Mouse (Mus musculus) cerebellum, adult 18-20 months (tissue): ENCODE data around the gene Adam6b.
"Not testable (repeated sequence)": the region's sequence is repeated elsewhere in the genome, so short reads cannot be mapped to it uniquely, and the experiment has no call there.

Experiments used
- DNase-seq, 2 experiments: peaks; one replicate each; pipeline ENCODE4 v3.0.0; 2021

The Adam6b gene

DNA sequence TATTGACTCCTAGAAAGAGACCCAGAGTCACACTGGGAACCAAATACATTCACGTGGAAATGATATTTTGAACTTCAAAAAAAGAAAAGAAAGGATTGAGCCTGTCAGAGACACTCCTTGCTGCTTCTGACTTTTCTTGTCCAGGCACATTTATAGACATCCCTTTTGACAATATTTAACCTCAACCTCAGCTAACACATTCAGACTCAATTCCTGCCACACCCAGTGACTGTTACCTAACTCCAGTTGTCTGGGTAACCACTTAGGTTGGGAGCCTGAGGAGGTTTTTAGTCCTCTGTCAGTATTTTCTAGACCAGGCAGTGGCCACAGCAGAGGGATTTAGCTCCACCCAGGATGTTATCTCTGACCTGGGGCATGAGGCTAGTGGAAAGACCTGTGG lies at the start of gene Adam6b:
Gene Adam6b (plus strand): TSS at position 301 of the 400 bp plus-strand sequence.
- not testable (repeated sequence) for DNase-seq

DNA sequence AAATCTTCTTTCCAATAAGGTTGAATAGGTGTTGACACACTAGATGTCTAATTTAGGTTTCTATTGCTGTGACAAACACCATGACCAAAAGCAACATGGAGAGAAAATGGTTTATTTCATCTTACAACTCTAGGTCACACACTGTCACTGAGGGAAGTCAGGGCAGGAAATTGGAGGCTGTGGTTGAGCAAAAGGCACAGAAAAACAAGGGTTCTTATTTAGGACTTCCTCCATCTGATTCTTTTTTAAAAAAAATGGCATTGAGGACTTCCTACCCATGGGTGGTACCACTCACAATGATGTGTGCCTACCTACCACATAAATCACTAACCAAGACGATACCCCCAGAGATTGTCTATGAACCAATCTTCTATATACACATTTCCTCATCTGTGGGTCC lies 43.2 kb upstream of the Adam6b start:
- DNase-seq: no peak

DNA sequence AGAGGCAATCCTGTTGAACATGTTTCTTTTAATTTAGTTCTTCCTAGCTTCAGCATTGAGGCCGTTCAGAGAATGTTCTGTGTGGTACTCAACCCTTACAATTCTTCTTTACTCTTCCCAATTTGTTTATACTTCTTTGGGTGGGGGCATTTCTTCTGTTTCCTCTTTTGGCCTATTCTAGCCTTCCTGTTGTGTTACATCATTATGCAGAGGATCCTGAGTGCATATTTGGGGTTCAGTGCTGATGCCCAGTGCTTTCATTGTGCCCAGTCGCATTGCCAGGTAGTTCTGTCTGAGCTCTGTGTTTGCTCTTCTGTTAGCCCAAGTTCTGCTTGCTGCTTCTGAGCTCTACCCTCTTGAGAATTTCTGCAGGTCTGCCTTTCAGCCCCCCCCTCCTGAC lies 13.1 kb upstream of the Adam6b start:
- no peak for DNase-seq

- no peak for DNase-seq
Measured at GRCm38 (mm10) chr12:113482147-113482546, 7.2 kb upstream of the Adam6b start.

DNA sequence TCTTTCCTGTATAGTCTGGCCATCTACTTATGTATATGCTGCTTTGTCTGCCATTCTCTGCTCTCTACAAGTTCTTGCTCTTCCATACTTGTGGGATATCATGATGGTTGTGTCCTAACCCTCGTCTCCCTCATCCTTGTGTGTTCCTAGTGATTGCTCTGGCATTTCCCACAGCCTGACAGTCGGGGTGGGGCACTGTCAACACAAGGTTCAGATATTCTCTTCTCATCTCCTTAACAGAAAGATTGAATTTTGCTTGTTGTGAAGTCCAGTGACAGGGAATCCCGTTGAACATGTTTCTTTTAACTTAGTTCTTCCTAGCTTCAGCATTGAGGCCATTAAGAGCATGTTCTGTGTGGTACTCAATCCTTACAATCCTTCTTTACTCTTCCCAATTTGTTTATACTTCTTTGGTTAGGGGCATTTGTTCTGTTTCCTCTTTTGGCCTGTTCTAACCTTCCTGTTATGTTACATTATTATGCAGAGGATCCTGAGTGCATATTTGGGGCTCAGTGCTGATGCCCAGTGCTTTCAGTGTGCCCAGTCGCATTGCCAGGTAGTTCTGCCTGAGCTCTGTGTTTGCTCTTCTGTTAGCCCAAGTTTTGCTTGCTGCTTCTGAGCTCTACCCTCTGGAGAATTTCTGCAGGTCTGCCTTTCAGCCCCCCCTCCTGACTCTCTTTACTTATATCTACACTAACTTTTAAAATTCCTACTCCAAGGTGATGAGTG lies 6.5 kb upstream of the Adam6b start:
- no peak for DNase-seq

DNA sequence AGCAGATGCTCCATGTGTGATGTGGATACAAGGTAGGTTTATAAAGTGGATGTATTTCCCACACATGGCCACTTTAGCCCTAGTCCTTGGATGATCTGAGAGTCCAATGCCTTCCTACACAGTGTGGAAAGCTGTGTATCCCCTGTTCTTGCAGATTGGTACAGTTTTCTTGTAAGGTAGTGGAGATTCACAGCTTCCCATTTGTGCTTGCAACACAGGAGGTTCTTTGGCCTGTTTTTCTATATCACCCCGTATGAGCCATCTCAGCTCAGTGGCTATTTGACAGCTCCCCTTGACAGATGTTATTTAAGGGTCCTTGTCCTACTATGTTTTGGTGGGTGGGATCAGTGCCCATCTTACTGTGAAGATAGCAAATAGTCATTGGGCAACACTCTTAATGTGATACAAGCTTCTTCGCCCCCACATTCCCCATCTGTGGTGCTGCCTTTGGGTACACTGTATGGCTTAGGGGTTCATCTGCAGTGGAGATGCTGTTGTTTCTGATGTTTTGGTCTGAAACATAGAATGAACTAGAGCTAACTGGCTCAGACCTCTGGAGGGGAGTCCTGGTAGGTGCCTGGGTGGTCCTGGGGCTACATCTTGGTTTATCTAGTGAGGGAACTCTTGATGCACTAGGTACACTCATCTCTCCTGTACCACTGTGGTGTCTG lies 5.7 kb upstream of the Adam6b start:
- no peak for DNase-seq

- no peak for DNase-seq
Measured at GRCm38 (mm10) chr12:113484971-113485485, 4.3 kb upstream of the Adam6b start.

DNA sequence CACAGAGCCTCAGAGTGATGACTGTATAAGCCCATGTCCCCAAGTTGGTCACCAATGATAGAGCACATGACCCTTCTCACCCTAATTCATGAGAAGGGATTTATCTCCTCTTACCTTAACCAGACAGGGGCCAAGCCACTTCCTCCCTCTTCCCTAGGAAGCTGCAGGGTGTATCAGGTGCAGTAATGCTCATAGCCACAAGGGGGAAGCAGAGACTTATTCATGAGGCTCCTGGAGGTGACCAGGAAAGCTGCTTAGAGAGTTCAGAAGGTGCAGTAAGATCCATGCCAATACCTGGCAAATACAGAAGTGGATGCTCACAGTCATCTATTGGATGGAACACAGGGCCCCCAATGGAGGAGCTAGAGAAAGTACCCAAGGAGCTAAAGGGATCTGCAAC lies 1.6 kb upstream of the Adam6b start:
- DNase-seq: peak; percentile 49 to 50

DNA sequence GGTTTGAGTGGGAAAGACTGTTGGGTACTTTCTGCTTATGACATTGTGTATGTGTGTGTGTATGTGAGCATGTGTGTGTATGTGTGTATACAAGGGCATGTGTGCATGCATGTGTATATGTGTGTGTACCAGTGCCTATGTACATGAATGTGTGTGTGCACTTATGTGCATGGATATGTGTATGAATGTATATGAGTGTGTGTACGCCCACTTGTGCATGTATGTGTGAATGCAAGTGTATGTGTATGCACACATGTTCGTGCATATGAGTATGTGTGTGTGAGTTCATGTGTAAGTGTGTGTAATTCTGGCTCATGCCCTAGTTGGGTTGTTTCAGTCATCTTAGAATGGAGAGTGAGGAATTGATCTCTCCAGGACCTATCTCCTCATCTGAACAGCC lies 36.6 kb downstream of the Adam6b start:
- DNase-seq: no peak
